Mouse (Mus musculus) forebrain, postnatal 0 days (tissue): ENCODE measurements around the gene Gm3187. TPM values are rescaled to one million over a fixed set of nuclear protein-coding genes. Genes with fewer than 3 reads are reported as not detected.
A peak's percentile ranks its signal among the peaks of the same experiment; 100 is the strongest.
"Not testable (repeated sequence)": the region's sequence is repeated elsewhere in the genome, so short reads cannot be mapped to it uniquely, and the experiment has no call there.

Experiments
- ATAC-seq: fragments of 200-750 bp; cut with Nextera tagmentation; 2 replicates; pipeline ENCODE4 v1.8.0; 2017; ENCODE audit warnings: mild to moderate bottlenecking, moderate library complexity
- DNase-seq: peaks from one replicate; pipeline ENCODE4 v3.0.0-alpha.2; 2015
- H3K27ac ChIP-seq: fragments of 300-500 bp; sonication (generic); 2 replicates; pipeline ENCODE4 v1.5.1; 2014; ENCODE audit warnings: low read depth, mild to moderate bottlenecking, antibody characterized with exemption, low read length, moderate library complexity, mixed read lengths
- H3K27me3 ChIP-seq: fragments of 300-500 bp; sonication (generic); 2 replicates; pipeline ENCODE4 v1.6.1; 2014; ENCODE audit warnings: mild to moderate bottlenecking, low read length, mixed read lengths; ENCODE audit not compliant: insufficient read depth
- H3K36me3 ChIP-seq: fragments of 300-500 bp; sonication (generic); 2 replicates; pipeline ENCODE4 v1.6.1; 2014; ENCODE audit warnings: mild to moderate bottlenecking, moderate library complexity; ENCODE audit not compliant: insufficient read depth
- H3K4me1 ChIP-seq: fragments of 300-500 bp; sonication (generic); 2 replicates; pipeline ENCODE4 v1.6.1; 2014; ENCODE audit warnings: antibody characterized with exemption; ENCODE audit not compliant: insufficient read depth
- H3K4me2 ChIP-seq: fragments of 300-500 bp; sonication (generic); 2 replicates; pipeline ENCODE4 v1.6.1; 2014; ENCODE audit warnings: low read depth, mild to moderate bottlenecking, moderate library complexity
- H3K4me3 ChIP-seq: fragments of 300-500 bp; sonication (generic); 2 replicates; pipeline ENCODE4 v1.5.1; 2014; ENCODE audit warnings: low read depth, low read length, mixed read lengths
- H3K9ac ChIP-seq: fragments of 300-500 bp; sonication (generic); 2 replicates; pipeline ENCODE4 v1.6.1; 2014; ENCODE audit warnings: mild to moderate bottlenecking
- H3K9me3 ChIP-seq: fragments of 300-500 bp; sonication (generic); 2 replicates; pipeline ENCODE4 v1.6.1; 2016; ENCODE audit warnings: low read length
- WGBS: fragments of 180-500 bp; shearing (Covaris S2); extraction: QIAGEN DNeasy Blood & Tissue Kit; methylation state at CpG from one replicate; pipeline ENCODE4 v1.1.7; 2014; 5-methylcytosine and 5-hydroxymethylcytosine counted together
- polyA plus RNA-seq: library from polyadenylated mRNA; unstranded; fragments of >200 nt; fragmentation: Nextera tagmentation; extraction: Ambion mirVana; gene quantifications from 2 replicates; pipeline ENCODE4 v1.2.1, GENCODE M21; 2015
- total RNA-seq: library from RNA; depleted of rRNA; stranded (reverse); fragments of >200 nt; gene quantifications from 2 replicates; pipeline ENCODE4 v1.2.3, GENCODE M21; 2014; rRNA removed

Gm3187 gene
- not detected in 2 replicates for total RNA-seq
- not detected in 2 replicates for polyA plus RNA-seq

DNA sequence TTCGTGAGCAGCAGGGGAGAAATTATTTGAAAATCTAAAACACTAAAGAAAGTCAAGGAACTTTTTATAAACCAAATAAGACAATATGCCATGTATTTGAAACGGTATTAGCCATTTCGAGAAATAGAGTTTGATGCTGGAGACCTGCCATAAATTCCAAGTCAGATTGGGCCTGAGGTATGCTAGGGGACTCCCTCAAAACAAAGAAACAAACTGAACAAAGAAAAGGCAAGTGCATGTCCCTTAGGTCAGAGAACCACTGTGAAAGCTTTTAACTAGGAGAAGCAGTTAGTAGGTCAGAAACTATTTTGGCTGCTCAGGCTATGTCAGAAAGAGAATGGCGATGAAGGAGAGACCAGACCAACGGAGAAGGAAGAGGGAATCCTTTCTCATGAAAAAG lies at the start of gene Gm3187:
Gene Gm3187, plus strand, starts transcription at position 301 of the 400 bp plus-strand sequence.
- H3K36me3 ChIP-seq, H3K4me1 ChIP-seq, ATAC-seq, H3K9me3 ChIP-seq, H3K27ac ChIP-seq, H3K4me3 ChIP-seq, DNase-seq, H3K9ac ChIP-seq, H3K4me2 ChIP-seq, H3K27me3 ChIP-seq: not testable (repeated sequence)
- 85% methylated on average over 4 of the region's 5 CpGs for WGBS

DNA sequence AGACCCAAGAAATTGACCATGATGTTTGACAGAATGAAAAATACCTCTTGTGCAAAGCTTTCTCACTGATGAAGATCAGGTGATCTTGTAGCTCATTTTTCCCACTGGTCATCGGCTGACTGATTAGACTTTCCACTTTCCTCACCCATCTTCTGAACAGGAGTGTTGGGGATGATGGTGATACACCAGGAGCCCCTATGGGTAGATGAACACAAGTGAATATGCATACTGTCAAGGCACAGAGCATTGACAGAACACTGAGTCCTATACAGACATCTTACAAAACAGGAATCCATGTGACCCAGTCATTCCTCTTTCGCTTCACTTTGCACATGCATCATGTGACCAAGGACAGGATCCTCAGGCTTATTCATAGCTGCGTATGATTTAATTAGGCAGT lies 28.6 kb upstream of the Gm3187 start, which contains the start of gene Gm3194:
Gene Gm3194, minus strand, starts transcription at position 101 of the 400 bp plus-strand sequence.
- not testable (repeated sequence) for H3K27ac ChIP-seq, H3K27me3 ChIP-seq, H3K9ac ChIP-seq, H3K4me1 ChIP-seq, H3K4me3 ChIP-seq, H3K9me3 ChIP-seq, H3K36me3 ChIP-seq, H3K4me2 ChIP-seq, DNase-seq, ATAC-seq
- WGBS = no CpG with 5 or more reads among the region's 3 CpGs

DNA sequence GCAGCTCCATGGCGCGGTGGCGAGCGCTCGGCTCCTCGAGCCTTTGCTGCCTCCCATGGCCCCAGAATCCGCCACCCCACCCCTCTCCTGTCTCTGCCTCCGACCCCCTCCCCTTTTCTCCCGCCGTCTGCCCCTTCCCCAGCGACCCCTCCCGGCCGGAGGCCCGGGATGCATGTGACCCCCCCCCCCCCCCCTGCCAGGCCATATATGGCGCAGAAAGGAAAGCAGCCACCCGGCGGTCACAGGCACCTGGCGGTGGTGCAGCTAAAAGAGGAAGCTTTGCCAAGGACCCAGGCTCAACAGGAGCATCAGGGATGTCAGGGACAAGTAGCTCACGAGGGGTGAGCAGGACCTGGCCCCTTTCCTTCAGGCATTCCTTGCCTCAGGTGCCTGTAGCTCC lies 23.5 kb upstream of the Gm3187 start:
- ATAC-seq = peak; percentile 83

DNA sequence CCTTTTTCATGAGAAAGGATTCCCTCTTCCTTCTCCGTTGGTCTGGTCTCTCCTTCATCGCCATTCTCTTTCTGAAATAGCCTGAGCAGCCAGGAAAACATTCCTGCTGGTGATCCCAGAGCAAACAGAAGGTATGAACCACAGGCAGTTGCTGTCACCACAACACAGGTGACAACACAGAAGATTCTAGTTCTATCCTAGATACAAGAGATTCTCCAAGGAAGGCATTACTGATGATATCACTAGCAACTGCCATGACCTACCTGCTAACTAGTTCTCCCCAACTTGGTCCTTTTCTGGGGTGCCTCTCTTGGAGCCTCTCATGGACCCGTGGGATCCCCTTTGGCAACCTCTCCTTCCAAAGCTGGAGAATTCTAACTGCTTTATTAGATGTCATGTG lies 6.3 kb upstream of the Gm3187 start, which contains the start of gene Gm8246:
Gene Gm8246, minus strand, starts transcription at position 101 of the 400 bp plus-strand sequence.
- not testable (repeated sequence) for H3K4me1 ChIP-seq, H3K4me2 ChIP-seq, H3K27ac ChIP-seq, H3K9ac ChIP-seq, H3K9me3 ChIP-seq, H3K36me3 ChIP-seq, H3K4me3 ChIP-seq, ATAC-seq, DNase-seq, H3K27me3 ChIP-seq
- WGBS = no CpG with 5 or more reads among the region's 3 CpGs

More for the DNA sequence above, 23.5 kb upstream of the Gm3187 start:
- H3K36me3 ChIP-seq, H3K9me3 ChIP-seq, H3K4me2 ChIP-seq, H3K4me1 ChIP-seq, H3K27ac ChIP-seq, DNase-seq, H3K27me3 ChIP-seq, H3K9ac ChIP-seq, H3K4me3 ChIP-seq: not testable (repeated sequence)
- WGBS = no CpG with 5 or more reads among the region's 19 CpGs

DNA sequence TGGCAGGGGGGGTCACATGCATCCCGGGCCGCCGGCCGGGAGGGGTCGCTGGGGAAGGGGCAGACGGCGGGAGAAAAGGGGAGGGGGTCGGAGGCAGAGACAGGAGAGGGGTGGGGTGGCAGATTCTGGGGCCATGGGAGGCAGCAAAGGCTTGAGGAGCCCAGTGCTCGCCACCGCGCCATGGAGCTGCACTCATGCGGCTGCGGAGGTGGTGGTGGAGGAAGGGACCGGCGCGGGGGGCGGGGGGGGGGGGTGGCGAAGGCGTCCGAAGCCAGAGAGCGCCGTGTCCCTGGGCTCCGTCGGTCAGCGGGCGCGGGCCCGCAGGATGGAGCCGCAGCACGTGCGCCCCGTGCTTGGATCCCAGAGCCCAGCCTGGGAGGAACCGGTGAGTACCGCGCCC lies 17.4 kb downstream of the Gm3187 start, which contains the start of gene Gm3488:
Gene Gm3488, plus strand, starts transcription at position 301 of the 400 bp plus-strand sequence.
- not testable (repeated sequence) for H3K27me3 ChIP-seq, H3K9me3 ChIP-seq, H3K9ac ChIP-seq, ATAC-seq, H3K4me3 ChIP-seq, H3K4me2 ChIP-seq, DNase-seq, H3K27ac ChIP-seq, H3K36me3 ChIP-seq, H3K4me1 ChIP-seq
- WGBS = no CpG with 5 or more reads among the region's 35 CpGs

DNA sequence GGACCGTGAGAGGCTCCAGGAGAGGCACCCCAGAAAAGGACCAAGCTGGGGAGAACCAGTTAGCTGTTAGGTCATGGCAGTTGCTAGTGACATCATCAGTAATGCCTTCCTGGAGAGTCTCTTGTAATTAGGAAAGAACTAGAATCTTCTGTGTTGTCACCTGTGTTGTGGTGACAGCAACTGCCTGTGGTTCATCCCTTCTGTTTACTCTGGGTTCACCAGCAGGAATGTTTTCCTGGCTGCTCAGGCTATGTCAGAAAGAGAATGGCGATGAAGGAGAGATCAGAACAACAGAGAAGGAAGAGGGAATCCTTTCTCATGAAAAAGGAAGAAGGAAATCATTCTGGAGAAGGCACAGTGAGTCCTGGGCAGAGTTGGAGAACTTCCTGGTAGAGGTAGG lies 54.2 kb downstream of the Gm3187 start, which contains the start of gene Gm3532:
Gene Gm3532, plus strand, starts transcription at position 301 of the 400 bp plus-strand sequence.
- not testable (repeated sequence) for H3K9me3 ChIP-seq, H3K27me3 ChIP-seq, H3K4me1 ChIP-seq, H3K4me3 ChIP-seq, H3K4me2 ChIP-seq, H3K36me3 ChIP-seq, H3K27ac ChIP-seq, DNase-seq, H3K9ac ChIP-seq, ATAC-seq
- WGBS = no CpG with 5 or more reads among the region's 2 CpGs

Other genes starting within 250 kb of the Gm3187 start
- not detected in 2 replicates for gene Gm3526, start 223.6 kb upstream of the Gm3187 start, total RNA-seq
- gene Gm3526, start 223.6 kb upstream of the Gm3187 start, polyA plus RNA-seq = 0.28 TPM in 1 of 2 replicates, not detected in the other
- not detected in 2 replicates for gene Gm3542, start 149.3 kb upstream of the Gm3187 start, total RNA-seq
- gene Gm3542, start 149.3 kb upstream of the Gm3187 start, polyA plus RNA-seq = not detected in 2 replicates
- 1.4 TPM in 1 of 2 replicates, not detected in the other for gene Gm3500, start 95.2 kb upstream of the Gm3187 start, total RNA-seq
- 0.88 and 1.1 TPM in 2 replicates for gene Gm3500, start 95.2 kb upstream of the Gm3187 start, polyA plus RNA-seq
- 4.2 and 5.3 TPM in 2 replicates for gene Gm3194, start 28.7 kb upstream of the Gm3187 start, total RNA-seq
- gene Gm3194, start 28.7 kb upstream of the Gm3187 start, polyA plus RNA-seq = 1.7 and 2.6 TPM in 2 replicates
- not detected in 2 replicates for gene Gm8246, start 6.4 kb upstream of the Gm3187 start, total RNA-seq
- not detected in 2 replicates for gene Gm8246, start 6.4 kb upstream of the Gm3187 start, polyA plus RNA-seq
- gene Gm3488, start 17.5 kb downstream of the Gm3187 start, total RNA-seq = 13.4 and 15.3 TPM in 2 replicates
- 18.6 and 21.5 TPM in 2 replicates for gene Gm3488, start 17.5 kb downstream of the Gm3187 start, polyA plus RNA-seq
- gene Gm3532, start 54.3 kb downstream of the Gm3187 start, total RNA-seq = 0.23 TPM in 1 of 2 replicates, not detected in the other
- gene Gm3532, start 54.3 kb downstream of the Gm3187 start, polyA plus RNA-seq = not detected in 2 replicates
- gene Gm8265, start 148.8 kb downstream of the Gm3187 start, total RNA-seq = not detected in 2 replicates
- not detected in 2 replicates for gene Gm8265, start 148.8 kb downstream of the Gm3187 start, polyA plus RNA-seq
- gene Gm9603, start 203.2 kb downstream of the Gm3187 start, total RNA-seq = not detected in 2 replicates
- not detected in 2 replicates for gene Gm9603, start 203.2 kb downstream of the Gm3187 start, polyA plus RNA-seq